Mouse (Mus musculus): ENCODE results near the gene Taf1. TPM values are rescaled to one million over a fixed set of nuclear protein-coding genes. Genes with fewer than 3 reads are reported as not detected.
"Not testable (repeated sequence)": the region's sequence is repeated elsewhere in the genome, so short reads cannot be mapped to it uniquely, and the experiment has no call there.

The Taf1 gene
- 11.1 and 12.8 TPM in 2 replicates for polyA plus RNA-seq (2016; fragmentation: Nextera tagmentation; extraction: Ambion mirVana)

GRCm38 (mm10) chrX:101532347-101533221 lies at the start of gene Taf1:
Gene Taf1 (plus strand): TSS chrX:101532734.
- no peaks in the 10 kb centered on the region for H3K4me1 ChIP-seq
- DNase-seq (ENCODE audit: low spot score), result peak; percentile 98
- no peaks in the 10 kb centered on the region for H3K9me3 ChIP-seq
- H3K36me3 ChIP-seq, result peaks cover 17% of the 10 kb centered on the region
- 17% methylated on average over 47 of the region's 47 CpGs for WGBS
- H3K27ac ChIP-seq, result peak within 1 kb of the TSS; percentile 88
- no peaks in the 10 kb centered on the region for H3K27me3 ChIP-seq (ENCODE audit: insufficient read depth, poor library complexity, severe bottlenecking)
- peak within 1 kb of the TSS; percentile 65 for H3K4me3 ChIP-seq

DNA sequence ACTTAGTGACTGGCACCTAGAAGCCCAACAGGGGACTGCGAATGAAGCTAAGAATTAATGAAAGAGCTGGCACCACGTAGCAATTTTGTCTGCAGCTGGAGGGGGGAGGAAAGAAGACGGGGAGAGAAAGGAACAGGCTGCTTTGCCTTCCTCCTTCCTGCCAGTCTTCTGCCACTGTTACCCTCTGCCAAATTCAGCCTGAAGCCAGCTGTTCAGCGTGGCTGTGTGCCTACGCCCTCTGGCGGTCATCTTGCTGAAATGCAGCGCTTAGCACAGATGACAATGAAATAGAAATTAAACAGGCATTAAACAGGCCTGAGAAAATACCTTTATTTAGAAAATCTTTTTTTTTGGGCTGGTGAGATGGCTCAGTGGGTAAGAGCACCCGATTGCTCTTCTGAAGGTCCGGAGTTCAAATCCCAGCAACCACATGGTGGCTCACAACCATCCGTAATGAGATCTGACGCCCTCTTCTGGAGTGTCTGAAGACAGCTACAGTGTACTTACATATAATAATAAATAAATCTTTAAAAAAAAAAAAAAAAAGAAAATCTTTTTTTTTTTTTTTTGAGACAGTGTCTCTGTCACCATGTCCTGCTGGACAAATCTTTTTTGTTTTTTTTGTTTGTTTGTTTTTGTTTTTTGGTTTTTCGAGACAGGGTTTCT lies 45.9 kb upstream of the Taf1 start:
- not testable (repeated sequence) for H3K9me3 ChIP-seq; H3K27me3 ChIP-seq (ENCODE audit: insufficient read depth, poor library complexity, severe bottlenecking); H3K4me3 ChIP-seq; H3K27ac ChIP-seq; H3K36me3 ChIP-seq; H3K4me1 ChIP-seq
- peak; percentile 75 for DNase-seq (ENCODE audit: low spot score)
- WGBS, result 32% methylated on average over 11 of the region's 12 CpGs

GRCm38 (mm10) chrX:101504636-101505035 lies 27.9 kb upstream of the Taf1 start:
- Histone ChIP-seq H3K9me3 (no peaks in the 10 kb centered on the region), H3K4me3 (no peak overlapping the region), H3K27me3 (ENCODE audit: insufficient read depth, poor library complexity, severe bottlenecking) (no peaks in the 10 kb centered on the region), H3K4me1 (no peaks in the 10 kb centered on the region), H3K27ac (no peak overlapping the region), H3K36me3 (no peaks in the 10 kb centered on the region)
- no peak for DNase-seq (ENCODE audit: low spot score)
- 12% methylated on average over 3 of the region's 3 CpGs for WGBS

DNA sequence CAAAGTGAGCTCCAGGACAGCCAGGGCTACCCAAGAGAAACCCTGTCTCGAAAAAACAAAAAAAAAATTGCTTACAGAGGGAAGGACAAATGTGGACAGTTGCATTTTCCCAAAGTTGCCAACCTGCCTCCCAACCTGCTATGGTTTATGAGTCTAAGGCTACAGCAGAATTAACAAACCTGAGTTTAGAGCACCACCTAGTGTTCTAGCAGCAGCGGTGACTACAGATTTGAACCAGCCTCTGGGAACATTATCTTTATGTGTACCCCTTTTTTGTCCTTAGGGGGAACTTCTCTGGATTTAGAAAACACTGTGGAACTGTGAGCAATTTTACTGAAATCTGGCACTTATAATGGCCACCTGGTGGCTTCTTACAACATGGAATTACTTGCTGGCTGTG lies 16.8 kb upstream of the Taf1 start:
- Histone ChIP-seq H3K36me3 (no peaks in the 10 kb centered on the region), H3K27me3 (ENCODE audit: insufficient read depth, poor library complexity, severe bottlenecking) (no peaks in the 10 kb centered on the region), H3K4me1 (no peaks in the 10 kb centered on the region), H3K9me3 (no peaks in the 10 kb centered on the region), H3K4me3 (no peak overlapping the region), H3K27ac (no peak overlapping the region)
- no peak for DNase-seq (ENCODE audit: low spot score)
- 10% methylated on average over 2 of the region's 2 CpGs for WGBS

DNA sequence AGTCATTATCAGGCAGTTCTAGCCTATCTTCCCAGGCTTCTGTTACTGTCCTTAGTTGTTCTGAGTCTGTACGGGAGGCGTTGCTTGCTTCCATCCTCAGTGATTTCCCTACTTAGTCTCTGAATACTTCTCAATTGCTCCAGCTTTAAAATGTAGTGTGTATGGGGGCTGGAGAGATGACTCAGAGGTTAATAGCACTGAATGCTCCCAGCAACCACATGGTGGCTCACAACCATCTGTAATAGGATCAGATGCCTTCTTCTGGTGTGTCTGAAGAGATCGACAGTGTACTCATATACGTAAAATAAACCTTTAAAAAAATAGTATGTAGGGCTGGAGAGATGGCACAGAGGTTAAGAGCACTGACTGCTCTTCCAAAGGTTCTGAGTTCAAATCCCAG lies 14.5 kb upstream of the Taf1 start:
- Histone ChIP-seq H3K36me3 (no peaks in the 10 kb centered on the region), H3K27me3 (ENCODE audit: insufficient read depth, poor library complexity, severe bottlenecking) (no peaks in the 10 kb centered on the region), H3K9me3 (no peaks in the 10 kb centered on the region), H3K4me3 (no peak overlapping the region), H3K27ac (no peak overlapping the region), H3K4me1 (no peaks in the 10 kb centered on the region)
- no peak for DNase-seq (ENCODE audit: low spot score)
- 88% methylated on average over 4 of the region's 4 CpGs for WGBS

GRCm38 (mm10) chrX:101522027-101522426 lies 10.5 kb upstream of the Taf1 start:
- H3K4me3 ChIP-seq, result peak overlapping the region; percentile 15; the same call in 1 of the 2 replicates

GRCm38 (mm10) chrX:101527356-101527755 lies 5.2 kb upstream of the Taf1 start:
- 41% methylated on average over 9 of the region's 9 CpGs for WGBS
- H3K36me3 ChIP-seq, result no peaks in the 10 kb centered on the region
- H3K4me1 ChIP-seq, result no peaks in the 10 kb centered on the region
- DNase-seq (ENCODE audit: low spot score), result peak; percentile 78
- H3K27ac ChIP-seq, result no peak overlapping the region
- no peaks in the 10 kb centered on the region for H3K9me3 ChIP-seq
- H3K4me3 ChIP-seq, result peak overlapping the region; percentile 33; the same call in 1 of the 2 replicates
- no peaks in the 10 kb centered on the region for H3K27me3 ChIP-seq (ENCODE audit: insufficient read depth, poor library complexity, severe bottlenecking)

More at GRCm38 (mm10) chrX:101522027-101522426, 10.5 kb upstream of the Taf1 start:
- no peak overlapping the region for H3K27ac ChIP-seq
- no peaks in the 10 kb centered on the region for H3K36me3 ChIP-seq
- no peaks in the 10 kb centered on the region for H3K4me1 ChIP-seq
- WGBS, result 71% methylated on average over 15 of the region's 15 CpGs
- no peaks in the 10 kb centered on the region for H3K9me3 ChIP-seq
- no peaks in the 10 kb centered on the region for H3K27me3 ChIP-seq (ENCODE audit: insufficient read depth, poor library complexity, severe bottlenecking)
- no peak for DNase-seq (ENCODE audit: low spot score)

GRCm38 (mm10) chrX:101585455-101585854 lies 52.9 kb downstream of the Taf1 start:
- DNase-seq (ENCODE audit: low spot score), result no peak
- Histone ChIP-seq H3K4me1 (no peaks in the 10 kb centered on the region), H3K9me3 (no peaks in the 10 kb centered on the region), H3K36me3 (peaks cover 22% of the 10 kb centered on the region), H3K27ac (no peak overlapping the region), H3K4me3 (no peak overlapping the region), H3K27me3 (ENCODE audit: insufficient read depth, poor library complexity, severe bottlenecking) (no peaks in the 10 kb centered on the region)
- WGBS, result 81% methylated on average over 1 of the region's 1 CpGs

DNA sequence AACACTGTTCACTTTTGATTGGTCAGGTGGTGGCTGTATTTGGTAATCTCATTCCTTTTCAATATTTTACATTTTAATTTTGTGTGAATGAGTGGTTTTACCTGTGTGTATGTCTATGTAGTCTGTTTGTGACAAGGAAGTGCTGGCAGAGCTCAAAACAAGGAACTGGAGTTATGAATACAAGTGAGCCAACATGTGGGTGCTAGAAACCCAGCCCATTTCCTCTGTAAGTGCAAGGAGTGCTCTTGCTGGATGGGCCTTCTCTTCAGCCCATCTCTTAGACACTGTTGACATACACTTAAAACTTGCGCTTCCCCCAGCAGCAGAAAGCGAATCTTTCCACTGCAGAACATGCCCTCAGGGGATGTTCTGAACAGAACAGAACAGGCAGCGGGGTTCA lies 83.6 kb downstream of the Taf1 start:
- Histone ChIP-seq H3K27ac (no peak overlapping the region), H3K4me3 (no peak overlapping the region), H3K4me1 (no peaks in the 10 kb centered on the region), H3K9me3 (no peaks in the 10 kb centered on the region), H3K27me3 (ENCODE audit: insufficient read depth, poor library complexity, severe bottlenecking) (peaks cover 67% of the 10 kb centered on the region), H3K36me3 (no peaks in the 10 kb centered on the region)
- DNase-seq (ENCODE audit: low spot score), result no peak
- WGBS, result 81% methylated on average over 3 of the region's 3 CpGs

- peaks cover 65% of the 10 kb centered on the region for H3K27me3 ChIP-seq (ENCODE audit: insufficient read depth, poor library complexity, severe bottlenecking)
- no peak overlapping the region for H3K4me3 ChIP-seq
- no peaks in the 10 kb centered on the region for H3K9me3 ChIP-seq
- no peaks in the 10 kb centered on the region for H3K36me3 ChIP-seq
- 39% methylated on average over 10 of the region's 10 CpGs for WGBS
- H3K4me1 ChIP-seq, result no peaks in the 10 kb centered on the region
- DNase-seq (ENCODE audit: low spot score), result peak; percentile 76
- no peak overlapping the region for H3K27ac ChIP-seq
These were observed 85.4 kb downstream of the Taf1 start for GRCm38 (mm10) chrX:101617889-101618288.

DNA sequence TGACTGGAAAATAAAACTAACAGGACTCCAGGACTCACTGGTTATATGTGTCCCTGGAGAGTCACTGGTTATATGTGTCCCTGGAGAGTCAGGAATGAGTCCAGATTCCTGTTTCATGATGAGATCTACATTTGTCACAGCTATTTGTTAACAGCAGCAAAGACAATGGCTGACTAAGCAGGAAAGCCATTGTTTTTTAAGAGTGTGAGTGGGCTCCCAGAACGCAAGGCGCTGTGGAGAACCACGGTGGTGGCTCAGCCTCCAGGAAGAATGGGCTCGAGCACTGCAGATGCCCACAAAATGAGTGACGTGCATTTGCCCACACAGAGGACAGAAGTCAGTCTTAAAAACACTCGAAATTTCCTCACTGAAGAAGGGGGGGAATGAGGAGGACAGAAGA lies 87.8 kb downstream of the Taf1 start:
- no peak for DNase-seq (ENCODE audit: low spot score)
- Histone ChIP-seq H3K9me3 (no peaks in the 10 kb centered on the region), H3K27ac (no peak overlapping the region), H3K4me1 (no peaks in the 10 kb centered on the region), H3K36me3 (no peaks in the 10 kb centered on the region), H3K4me3 (no peak overlapping the region), H3K27me3 (ENCODE audit: insufficient read depth, poor library complexity, severe bottlenecking) (peaks cover 58% of the 10 kb centered on the region)
- WGBS, result 60% methylated on average over 6 of the region's 6 CpGs

GRCm38 (mm10) chrX:101622539-101622938 lies 90.0 kb downstream of the Taf1 start:
- peaks cover 49% of the 10 kb centered on the region for H3K27me3 ChIP-seq (ENCODE audit: insufficient read depth, poor library complexity, severe bottlenecking)
- H3K36me3 ChIP-seq, result no peaks in the 10 kb centered on the region
- H3K9me3 ChIP-seq, result no peaks in the 10 kb centered on the region
- H3K27ac ChIP-seq, result no peak overlapping the region
- H3K4me1 ChIP-seq, result no peaks in the 10 kb centered on the region
- DNase-seq (ENCODE audit: low spot score), result no peak
- 42% methylated on average over 3 of the region's 3 CpGs for WGBS
- no peak overlapping the region for H3K4me3 ChIP-seq

DNA sequence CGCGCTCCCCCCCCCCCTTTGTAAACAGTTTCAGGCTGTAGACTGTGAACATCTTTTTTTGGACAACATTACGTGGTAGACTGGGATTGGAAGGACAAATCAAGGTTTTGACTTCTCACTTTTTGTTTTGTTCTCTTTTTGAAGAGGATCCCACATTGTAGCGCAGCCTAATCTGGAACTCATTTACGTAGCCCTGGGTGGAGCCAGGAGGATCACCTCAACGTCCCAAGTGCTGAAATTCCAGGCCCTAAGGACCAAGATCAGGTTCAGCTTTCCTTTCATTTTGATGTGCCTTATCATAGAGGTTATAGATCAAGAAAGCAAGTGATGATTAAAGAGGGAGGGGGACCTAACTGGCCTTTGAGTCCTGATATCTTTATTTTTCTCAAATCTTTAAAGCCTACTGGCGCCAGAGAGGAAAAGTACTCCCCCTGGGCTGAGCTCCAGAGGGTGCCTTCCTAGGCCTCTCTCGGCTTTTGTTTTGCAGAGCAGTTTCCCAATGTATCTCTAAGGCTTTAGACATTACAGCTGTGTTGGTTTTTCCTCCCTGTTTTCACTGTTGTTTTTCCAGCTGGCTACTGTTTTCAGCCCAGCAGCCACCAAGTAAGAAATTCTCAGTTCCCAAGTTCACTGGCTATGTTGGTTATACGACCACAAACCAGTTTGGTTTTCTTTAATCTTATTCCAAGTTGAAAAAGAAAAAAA lies 104.4 kb downstream of the Taf1 start:
- Histone ChIP-seq H3K27ac (no peak overlapping the region), H3K27me3 (ENCODE audit: insufficient read depth, poor library complexity, severe bottlenecking) (peaks cover 41% of the 10 kb centered on the region; the same call in 1 of the 2 replicates), H3K4me3 (no peak overlapping the region), H3K4me1 (no peaks in the 10 kb centered on the region), H3K9me3 (no peaks in the 10 kb centered on the region), H3K36me3 (no peaks in the 10 kb centered on the region)
- DNase-seq (ENCODE audit: low spot score), result no peak
- 22% methylated on average over 8 of the region's 9 CpGs for WGBS

Measured in heart, embryonic 10.5 days (tissue).